Mouse (Mus musculus): ENCODE results near the gene Synpo2.

DNA sequence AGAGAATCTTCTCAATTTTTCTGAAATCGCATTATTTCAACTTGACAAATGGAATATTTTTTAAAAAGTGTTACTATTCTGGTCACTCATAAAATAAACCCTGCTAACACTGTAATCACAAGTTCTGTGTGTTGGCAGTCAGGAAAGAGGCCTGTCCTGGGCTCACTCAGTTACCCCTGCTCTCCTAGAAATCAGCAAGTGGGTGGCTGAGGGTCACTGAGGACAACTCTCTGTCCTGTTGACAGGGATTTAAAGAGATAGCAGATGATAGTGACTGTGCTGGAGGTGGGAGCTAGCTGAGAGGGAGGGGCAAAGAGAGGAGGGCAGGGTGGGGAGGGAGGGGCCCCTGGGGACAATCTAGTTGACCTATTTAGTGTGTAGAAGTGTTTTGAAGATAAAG, 165.0 kb downstream of the Synpo2 start:
- TF ChIP-seq CTCF (IDR thresholded peaks at IDR 0.05; ENCODE audit: low read depth): no peak
- TF ChIP-seq EP300 (IDR thresholded peaks at IDR 0.05; ENCODE audit: low read depth): no peak

Data from liver, embryonic 14.5 days (tissue).